Mouse (Mus musculus): ENCODE measurements around the gene Crocc.
A peak's percentile ranks its signal among the peaks of the same experiment; 100 is the strongest.

The Crocc gene

DNA sequence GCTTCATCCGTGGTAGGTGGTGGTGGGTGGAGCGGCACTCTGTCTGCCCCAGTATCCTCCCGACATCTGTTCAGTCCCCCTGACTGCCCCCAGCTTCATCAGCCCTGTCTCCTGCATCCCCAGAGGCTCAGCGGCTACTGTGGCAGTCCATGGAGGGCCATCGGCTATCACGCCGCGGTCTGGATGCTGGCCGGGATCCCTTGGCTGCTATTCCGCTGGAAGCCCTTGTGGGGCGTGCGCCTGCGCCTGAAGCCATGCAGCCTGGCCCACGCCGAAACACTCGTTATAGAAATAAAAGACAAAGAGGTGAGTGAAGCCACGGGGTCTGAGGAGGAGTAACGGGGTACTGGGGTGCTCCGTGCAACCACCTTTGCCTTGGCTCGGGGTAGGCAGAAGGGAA lies 68.1 kb downstream of the Crocc start:
- Histone ChIP-seq H3K36me3 (ENCODE audit: control insufficient read depth, insufficient read depth, low read length, poor library complexity, severe bottlenecking) (peaks cover 16% of the 10 kb centered on the region), H3K27me3 (ENCODE audit: control insufficient read depth, insufficient read depth, low read length, poor library complexity, severe bottlenecking) (no peaks in the 10 kb centered on the region)
- DNase-seq (ENCODE audit: low read depth, low spot score) = no peak

DNA sequence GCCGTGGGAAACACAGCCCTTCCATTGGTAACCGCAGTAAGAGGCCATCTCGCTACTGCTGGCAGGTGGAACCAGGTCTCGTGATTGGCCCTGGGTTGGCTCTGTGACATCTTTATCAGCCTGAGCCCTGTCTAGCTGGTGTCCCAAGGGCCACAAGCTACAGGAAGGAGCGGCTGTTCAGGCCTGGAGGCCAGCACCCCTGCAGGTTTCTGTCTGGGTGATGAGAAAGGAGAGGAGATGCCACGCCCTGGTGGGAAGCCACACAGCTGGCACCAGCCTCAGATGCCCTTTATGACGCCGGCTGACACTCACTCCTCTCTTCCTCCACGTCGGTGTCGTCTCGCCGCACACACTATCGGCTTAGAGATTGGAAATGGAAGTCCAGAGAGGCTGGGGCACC lies 70.9 kb downstream of the Crocc start:
- H3K27me3 ChIP-seq (ENCODE audit: control insufficient read depth, insufficient read depth, low read length, poor library complexity, severe bottlenecking) = no peaks in the 10 kb centered on the region
- peak; percentile 83 for DNase-seq (ENCODE audit: low read depth, low spot score)
- H3K36me3 ChIP-seq (ENCODE audit: control insufficient read depth, insufficient read depth, low read length, poor library complexity, severe bottlenecking) = peaks cover 11% of the 10 kb centered on the region

DNA sequence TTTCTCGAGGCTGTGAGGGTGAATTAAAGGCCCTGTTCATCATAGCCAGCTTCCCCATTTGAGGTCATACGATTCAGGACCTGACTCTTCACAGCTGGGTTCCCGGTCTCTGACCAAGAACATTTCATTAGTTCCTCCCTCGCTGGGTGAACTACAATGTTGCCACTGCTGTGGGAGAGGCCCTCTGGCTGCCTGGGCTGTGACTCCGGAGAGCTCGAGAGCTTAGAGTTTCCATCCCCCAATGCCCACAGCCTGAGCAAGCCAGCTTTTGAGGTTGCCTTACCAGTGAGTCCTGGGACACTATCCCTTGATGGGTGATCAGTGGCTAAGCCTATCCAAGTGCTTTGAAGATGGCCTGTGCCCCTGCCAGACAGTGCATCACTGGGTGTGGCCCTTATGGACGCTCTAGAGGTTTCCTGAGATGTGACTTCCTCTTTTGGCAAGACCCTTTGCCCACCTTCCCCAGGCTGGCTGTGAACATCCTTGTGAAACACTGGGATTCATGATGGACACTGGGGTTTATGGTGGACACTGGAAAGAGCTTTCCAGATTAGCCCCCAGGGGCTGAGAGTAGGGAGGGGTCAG lies 71.6 kb downstream of the Crocc start:
- peaks cover 7% of the 10 kb centered on the region for H3K36me3 ChIP-seq (ENCODE audit: control insufficient read depth, insufficient read depth, low read length, poor library complexity, severe bottlenecking)
- DNase-seq (ENCODE audit: low read depth, low spot score) = peak; percentile 73
- H3K27me3 ChIP-seq (ENCODE audit: control insufficient read depth, insufficient read depth, low read length, poor library complexity, severe bottlenecking) = no peaks in the 10 kb centered on the region

DNA sequence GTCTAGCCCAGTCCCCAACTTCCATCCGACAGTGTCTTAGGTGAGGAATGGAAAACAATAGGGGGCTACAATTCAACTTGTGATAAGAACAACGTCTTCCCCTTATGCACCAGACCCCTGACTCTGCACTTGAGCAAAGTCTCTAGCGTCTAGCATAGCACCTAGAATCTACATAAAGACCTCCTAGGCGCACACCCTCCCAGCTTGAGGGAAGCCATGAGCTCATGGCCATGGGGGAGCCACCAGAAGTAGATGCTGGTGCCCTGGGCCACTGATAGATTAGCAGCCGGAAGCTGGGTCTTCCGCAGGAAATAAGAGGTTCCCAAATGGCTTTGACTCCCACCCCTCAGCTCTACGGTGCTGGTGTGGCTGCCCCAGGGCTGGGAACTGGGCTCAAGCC lies 72.9 kb downstream of the Crocc start:
- peaks cover 3% of the 10 kb centered on the region for H3K36me3 ChIP-seq (ENCODE audit: control insufficient read depth, insufficient read depth, low read length, poor library complexity, severe bottlenecking)
- no peaks in the 10 kb centered on the region for H3K27me3 ChIP-seq (ENCODE audit: control insufficient read depth, insufficient read depth, low read length, poor library complexity, severe bottlenecking)
- DNase-seq (ENCODE audit: low read depth, low spot score) = peak; percentile 24

DNA sequence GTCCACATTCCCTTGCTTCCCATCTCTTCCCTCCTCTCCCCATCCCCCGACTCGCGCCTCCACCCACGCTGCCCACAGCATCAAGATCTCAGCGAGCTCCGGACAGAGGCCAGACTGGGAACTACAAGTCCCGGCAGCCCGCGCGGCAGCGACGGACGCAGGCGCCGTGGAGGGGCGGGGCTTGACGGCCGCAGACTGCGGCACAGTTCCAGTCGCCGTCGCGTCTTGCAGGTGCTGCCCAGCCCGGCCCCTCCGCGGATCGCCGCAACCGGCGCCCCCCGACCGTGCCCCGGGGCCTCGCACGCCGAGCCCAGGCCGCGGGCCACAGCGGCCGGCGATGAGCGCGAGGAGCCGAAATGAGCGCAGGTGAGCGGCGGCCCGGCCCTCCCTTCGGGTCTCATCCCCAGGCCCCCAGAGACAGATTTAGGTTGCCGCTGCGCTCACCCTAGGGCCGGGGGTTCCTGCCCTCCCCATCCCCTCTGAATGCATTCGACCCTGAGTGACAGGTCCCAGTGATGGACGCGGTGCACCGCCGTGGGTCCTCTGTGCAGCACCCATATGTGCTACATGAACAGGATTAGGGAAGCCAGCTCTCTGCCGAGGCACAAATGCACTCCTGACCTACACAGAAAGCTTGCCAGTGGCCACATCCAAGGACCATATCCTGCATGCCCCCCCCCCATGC lies 73.5 kb downstream of the Crocc start, which contains the start of gene Atp13a2:
TSS of gene Atp13a2 (plus strand) at position 163 of the 685 bp plus-strand sequence.
- peak; percentile 85 for DNase-seq (ENCODE audit: low read depth, low spot score)
- Histone ChIP-seq H3K27me3 (ENCODE audit: control insufficient read depth, insufficient read depth, low read length, poor library complexity, severe bottlenecking) (no peaks in the 10 kb centered on the region), H3K36me3 (ENCODE audit: control insufficient read depth, insufficient read depth, low read length, poor library complexity, severe bottlenecking) (no peaks in the 10 kb centered on the region)

DNA sequence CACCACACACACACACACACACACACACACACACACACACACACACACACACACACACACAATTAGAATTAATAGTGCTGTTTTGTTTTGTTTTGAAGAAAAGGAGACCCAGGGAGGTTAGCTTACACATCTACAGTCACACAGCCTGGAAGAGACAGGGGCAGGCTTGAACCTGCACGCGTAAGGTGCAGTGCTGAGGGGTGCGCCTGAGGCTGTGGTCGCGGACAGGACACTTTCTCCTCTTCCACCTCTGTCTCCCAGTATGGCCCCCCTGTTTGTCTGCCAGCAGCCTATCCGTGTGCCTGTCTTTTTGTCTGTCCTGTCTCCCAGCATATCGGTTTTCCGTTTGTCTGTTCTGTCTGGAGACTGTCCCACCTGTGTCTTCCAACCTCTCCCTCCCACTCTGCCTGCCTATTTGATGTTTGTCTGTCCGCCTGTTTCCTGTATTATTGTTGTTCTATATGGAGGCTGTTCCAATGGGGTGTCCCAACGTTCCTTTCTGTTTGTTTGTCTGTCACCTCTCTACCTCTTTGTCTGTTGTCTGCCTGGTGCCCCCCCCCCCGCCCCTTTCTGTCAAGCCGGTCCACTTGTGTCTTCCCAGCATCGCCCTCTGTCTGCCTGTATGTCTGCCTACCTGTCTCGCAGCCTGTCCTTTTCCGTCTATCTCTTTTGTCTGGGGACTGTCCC lies 74.2 kb downstream of the Crocc start:
- no peak for DNase-seq (ENCODE audit: low read depth, low spot score)
- no peaks in the 10 kb centered on the region for H3K36me3 ChIP-seq (ENCODE audit: control insufficient read depth, insufficient read depth, low read length, poor library complexity, severe bottlenecking)
- H3K27me3 ChIP-seq (ENCODE audit: control insufficient read depth, insufficient read depth, low read length, poor library complexity, severe bottlenecking) = no peaks in the 10 kb centered on the region

DNA sequence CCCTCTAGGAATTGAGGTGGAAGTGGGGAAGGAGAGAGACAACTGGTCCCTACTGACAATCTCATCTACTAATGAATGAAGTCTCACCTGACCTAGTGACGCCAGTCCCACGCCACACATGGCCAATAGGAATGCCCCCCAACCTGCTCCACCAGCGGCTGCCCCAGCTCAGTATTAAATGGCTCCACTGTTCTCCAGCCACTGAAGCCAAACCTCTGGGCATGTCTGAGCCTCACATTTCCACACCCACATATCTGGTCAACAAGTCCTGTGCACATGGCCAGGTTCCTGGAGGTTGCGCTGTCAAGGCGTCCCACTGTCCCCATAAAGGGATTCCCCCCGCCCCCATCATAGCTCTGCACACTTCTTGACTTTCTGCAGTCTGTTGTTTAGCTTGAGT lies 75.8 kb downstream of the Crocc start:
- H3K36me3 ChIP-seq (ENCODE audit: control insufficient read depth, insufficient read depth, low read length, poor library complexity, severe bottlenecking) = no peaks in the 10 kb centered on the region; the same call in 1 of the 2 replicates
- DNase-seq (ENCODE audit: low read depth, low spot score) = no peak
- H3K27me3 ChIP-seq (ENCODE audit: control insufficient read depth, insufficient read depth, low read length, poor library complexity, severe bottlenecking) = no peaks in the 10 kb centered on the region

DNA sequence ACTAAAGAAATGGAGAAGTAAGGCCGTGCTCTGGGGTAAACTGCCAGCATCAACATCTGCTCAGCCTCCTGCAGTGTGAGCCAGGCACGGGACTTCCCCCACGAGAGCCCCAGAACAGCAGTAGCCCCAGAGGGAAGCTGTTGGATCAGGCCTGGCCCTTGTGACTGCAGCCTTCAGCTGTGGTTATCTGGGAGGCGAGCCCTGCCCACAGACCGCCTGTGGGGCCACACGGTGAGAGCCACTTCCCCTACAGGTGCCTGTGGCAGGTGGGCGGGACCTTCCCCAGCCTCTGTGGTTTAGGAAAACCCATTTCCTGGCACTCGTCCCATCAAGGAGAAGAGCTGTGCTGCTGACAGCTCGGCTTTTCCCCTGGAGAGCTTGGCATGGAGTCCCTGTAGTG lies 76.9 kb downstream of the Crocc start:
- peak; percentile 93 for DNase-seq (ENCODE audit: low read depth, low spot score)
- no peaks in the 10 kb centered on the region for H3K27me3 ChIP-seq (ENCODE audit: control insufficient read depth, insufficient read depth, low read length, poor library complexity, severe bottlenecking)
- no peaks in the 10 kb centered on the region; the same call in 1 of the 2 replicates for H3K36me3 ChIP-seq (ENCODE audit: control insufficient read depth, insufficient read depth, low read length, poor library complexity, severe bottlenecking)

DNA sequence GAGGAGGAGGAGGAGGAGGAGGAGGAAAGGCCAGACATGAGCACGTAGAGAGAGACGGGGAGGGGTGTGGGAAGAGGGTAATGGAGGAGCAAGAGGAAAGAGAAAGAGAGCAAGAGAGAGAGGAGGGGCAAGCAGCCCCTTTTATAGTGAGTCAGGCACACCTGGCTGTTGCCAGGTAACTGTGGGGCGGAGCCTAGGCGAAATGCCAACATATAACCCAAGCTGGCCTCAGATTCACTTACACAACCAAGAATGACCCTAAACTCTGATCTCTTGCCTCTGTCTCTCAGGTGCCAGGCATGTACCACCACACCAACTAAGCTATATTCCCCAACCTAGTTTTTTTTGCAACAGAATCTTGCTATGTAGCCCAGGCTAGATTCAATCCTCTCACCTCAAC lies 77.5 kb downstream of the Crocc start:
- H3K36me3 ChIP-seq (ENCODE audit: control insufficient read depth, insufficient read depth, low read length, poor library complexity, severe bottlenecking) = no peaks in the 10 kb centered on the region; the same call in 1 of the 2 replicates
- peak; percentile 38 for DNase-seq (ENCODE audit: low read depth, low spot score)
- H3K27me3 ChIP-seq (ENCODE audit: control insufficient read depth, insufficient read depth, low read length, poor library complexity, severe bottlenecking) = no peaks in the 10 kb centered on the region

DNA sequence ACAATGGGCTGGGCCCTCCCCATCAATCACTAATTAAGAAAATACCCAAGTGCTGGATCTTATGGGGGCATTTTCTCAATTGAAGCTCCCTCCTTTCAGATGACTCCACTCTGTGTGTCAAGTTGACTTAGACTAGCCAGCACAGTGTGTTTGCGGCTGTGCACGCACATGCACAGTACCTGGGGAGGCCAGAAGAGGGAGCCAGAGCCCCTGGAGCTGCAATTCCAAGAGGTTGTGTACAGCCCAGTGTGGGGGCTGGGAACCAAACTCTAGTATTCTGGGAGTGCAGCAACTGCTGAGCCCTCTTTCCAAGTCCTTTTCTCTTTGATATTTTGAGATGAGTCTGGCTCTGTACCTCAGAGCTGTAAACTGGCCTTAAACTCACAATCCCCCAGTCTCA lies 78.7 kb downstream of the Crocc start:
- no peaks in the 10 kb centered on the region for H3K27me3 ChIP-seq (ENCODE audit: control insufficient read depth, insufficient read depth, low read length, poor library complexity, severe bottlenecking)
- peaks cover 3% of the 10 kb centered on the region for H3K36me3 ChIP-seq (ENCODE audit: control insufficient read depth, insufficient read depth, low read length, poor library complexity, severe bottlenecking)

DNA sequence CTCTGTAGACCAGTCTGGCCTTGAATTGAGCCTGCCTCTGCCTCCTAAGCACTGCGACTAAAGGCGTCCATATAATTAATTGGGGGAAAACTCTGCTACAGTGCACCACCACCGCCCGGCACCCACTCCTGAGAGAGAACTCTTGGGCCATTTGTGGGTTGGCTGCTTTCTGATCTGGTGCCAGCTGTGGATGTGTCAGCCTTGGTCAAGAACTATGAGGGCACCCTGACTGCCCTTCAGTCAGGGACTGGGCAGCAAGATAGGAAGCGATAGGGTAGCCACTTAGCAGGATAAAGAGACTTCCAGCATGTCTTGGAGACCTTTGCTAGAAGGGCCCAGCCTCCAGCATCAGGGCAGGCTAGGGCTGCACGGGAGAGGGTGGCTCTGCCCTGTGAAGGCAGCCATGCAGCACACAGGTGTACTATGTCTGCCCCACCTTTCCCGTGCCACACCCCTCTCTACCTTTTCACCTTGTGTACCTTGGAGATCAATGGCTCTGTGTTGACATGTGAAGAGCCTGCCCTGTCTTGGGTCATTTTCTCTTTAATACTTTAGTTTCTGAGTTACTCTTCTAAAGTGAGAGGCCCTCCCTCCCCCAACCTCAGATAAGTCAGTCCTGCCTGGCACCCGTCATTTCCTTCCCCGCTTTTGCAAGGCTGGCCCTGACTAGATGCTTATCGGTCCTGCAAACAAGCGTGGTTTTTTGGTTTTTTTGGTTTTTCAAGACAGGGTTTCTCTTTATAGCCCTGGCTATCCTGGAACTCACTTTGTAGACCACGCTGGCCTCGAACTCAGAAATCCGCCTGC lies 82.3 kb downstream of the Crocc start:
- no peak for DNase-seq (ENCODE audit: low read depth, low spot score)
- peaks cover 7% of the 10 kb centered on the region for H3K36me3 ChIP-seq (ENCODE audit: control insufficient read depth, insufficient read depth, low read length, poor library complexity, severe bottlenecking)
- H3K27me3 ChIP-seq (ENCODE audit: control insufficient read depth, insufficient read depth, low read length, poor library complexity, severe bottlenecking) = no peaks in the 10 kb centered on the region

More for the DNA sequence above, 78.7 kb downstream of the Crocc start:
- no peak for DNase-seq (ENCODE audit: low read depth, low spot score)

DNA sequence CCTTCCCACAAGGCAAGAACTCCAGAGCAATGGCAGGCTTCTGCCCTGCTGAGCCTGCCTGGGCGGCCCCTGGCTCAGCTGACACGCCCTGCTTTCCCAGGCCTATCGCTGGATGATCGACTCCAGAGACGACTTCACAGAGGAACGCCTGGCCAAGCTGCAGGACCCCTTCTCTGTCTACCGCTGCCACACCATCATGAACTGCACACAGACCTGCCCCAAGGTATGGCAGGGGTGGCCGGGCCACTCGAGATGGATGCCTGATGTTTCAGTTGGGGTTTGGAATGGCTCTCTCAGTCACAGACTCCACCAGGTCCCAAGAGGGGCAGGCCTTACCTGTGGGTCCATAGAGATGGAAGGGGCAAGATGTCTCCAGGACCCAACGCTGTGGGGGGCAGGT lies 83.1 kb downstream of the Crocc start:
- DNase-seq (ENCODE audit: low read depth, low spot score) = no peak
- peaks cover 9% of the 10 kb centered on the region for H3K36me3 ChIP-seq (ENCODE audit: control insufficient read depth, insufficient read depth, low read length, poor library complexity, severe bottlenecking)
- H3K27me3 ChIP-seq (ENCODE audit: control insufficient read depth, insufficient read depth, low read length, poor library complexity, severe bottlenecking) = no peaks in the 10 kb centered on the region

DNA sequence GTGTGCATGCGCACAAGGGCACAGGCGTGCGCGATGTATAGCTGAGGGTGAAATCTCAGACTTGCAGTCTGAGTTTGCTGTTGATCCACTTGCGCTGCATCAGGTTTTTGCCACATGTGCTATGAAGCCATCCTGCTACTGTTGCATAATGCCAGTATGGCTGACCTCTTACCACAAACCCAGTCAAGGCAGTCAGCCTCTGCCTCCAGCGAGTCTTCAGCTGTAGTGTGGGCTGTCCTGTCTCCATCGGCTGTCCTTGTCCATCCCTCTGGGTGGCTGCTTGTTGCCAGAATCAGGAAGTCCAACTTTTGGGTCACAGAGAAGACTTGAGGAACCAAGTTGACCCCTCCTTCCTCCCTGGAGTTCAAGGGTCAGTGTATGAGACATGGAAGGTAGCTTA lies 85.0 kb downstream of the Crocc start:
- H3K27me3 ChIP-seq (ENCODE audit: control insufficient read depth, insufficient read depth, low read length, poor library complexity, severe bottlenecking) = no peaks in the 10 kb centered on the region
- no peak for DNase-seq (ENCODE audit: low read depth, low spot score)
- H3K36me3 ChIP-seq (ENCODE audit: control insufficient read depth, insufficient read depth, low read length, poor library complexity, severe bottlenecking) = peaks cover 9% of the 10 kb centered on the region

DNA sequence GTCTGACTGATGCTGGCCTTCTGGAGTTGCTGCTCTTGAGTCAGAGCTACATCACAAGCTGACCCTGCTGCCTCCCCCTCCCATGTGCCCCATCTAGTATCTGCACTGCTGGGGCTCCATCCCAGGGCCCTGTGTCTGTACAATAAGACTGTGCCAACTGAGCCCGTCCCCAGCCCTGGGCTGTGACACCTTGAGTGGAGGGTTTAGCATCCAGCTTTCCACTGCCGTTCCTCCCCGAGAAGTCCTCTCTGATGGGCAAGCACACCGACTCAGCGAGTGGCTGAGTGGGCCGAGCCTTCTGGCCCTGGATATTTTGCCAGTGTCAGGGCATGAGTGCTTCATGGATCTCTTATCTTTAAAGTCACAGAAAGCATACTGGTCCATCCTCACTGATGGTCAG lies 85.9 kb downstream of the Crocc start:
- DNase-seq (ENCODE audit: low read depth, low spot score) = no peak
- H3K36me3 ChIP-seq (ENCODE audit: control insufficient read depth, insufficient read depth, low read length, poor library complexity, severe bottlenecking) = peaks cover 9% of the 10 kb centered on the region
- no peaks in the 10 kb centered on the region for H3K27me3 ChIP-seq (ENCODE audit: control insufficient read depth, insufficient read depth, low read length, poor library complexity, severe bottlenecking)

DNA sequence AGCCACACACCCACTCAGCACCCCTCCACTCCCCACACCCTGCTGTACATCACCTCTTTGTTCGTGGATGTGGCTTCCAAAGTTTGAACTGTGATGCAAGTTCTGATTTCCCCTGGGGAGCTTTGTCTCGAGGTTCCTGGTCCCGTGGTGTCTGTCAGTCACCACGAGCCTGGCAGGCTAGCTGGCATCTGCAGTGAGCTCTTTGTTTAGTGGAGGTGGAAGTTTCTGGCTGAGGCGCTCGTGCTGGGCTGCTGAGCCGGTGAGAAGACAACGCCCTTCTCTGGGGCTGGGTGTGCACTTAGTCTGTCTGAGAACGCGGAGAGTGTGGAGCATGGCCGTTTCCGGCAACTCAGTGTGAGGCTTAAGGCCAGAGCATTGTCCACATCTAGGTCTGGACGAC lies 88.7 kb downstream of the Crocc start:
- H3K27me3 ChIP-seq (ENCODE audit: control insufficient read depth, insufficient read depth, low read length, poor library complexity, severe bottlenecking) = no peaks in the 10 kb centered on the region
- peak; percentile 33 for DNase-seq (ENCODE audit: low read depth, low spot score)

More for the DNA sequence above, 88.7 kb downstream of the Crocc start:
- peaks cover 18% of the 10 kb centered on the region for H3K36me3 ChIP-seq (ENCODE audit: control insufficient read depth, insufficient read depth, low read length, poor library complexity, severe bottlenecking)
